ENCODE assay signal across 8 mouse cellular contexts in the genomic region with DNA sequence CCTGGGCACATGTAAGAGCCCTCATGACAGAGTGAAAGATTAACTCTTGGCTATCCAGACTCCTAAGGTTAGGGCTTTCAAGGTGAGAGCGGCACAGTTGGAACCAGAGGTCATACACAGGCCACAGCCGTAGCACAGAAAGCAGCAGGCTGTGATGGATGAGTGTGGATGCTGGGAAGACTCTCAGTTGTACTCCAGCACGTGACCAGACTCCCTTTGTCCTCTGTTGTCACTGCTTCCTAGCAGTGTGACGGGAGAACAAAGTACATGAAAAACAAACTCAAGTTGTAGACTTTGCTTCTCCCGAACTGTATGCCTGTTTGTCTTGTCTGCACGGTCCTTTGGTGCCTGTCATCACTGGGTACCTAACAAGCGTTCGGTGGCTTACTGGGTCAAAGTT. TPM values are rescaled to one million over a fixed set of nuclear protein-coding genes. Genes with fewer than 3 reads are reported as not detected.
DNase-seq lines count a peak whose midpoint lies in the region; ATAC-seq lines count a peak whose summit lies in the region.

No protein-coding gene starts in this region.

- no peak overlapping the region for H3K27ac ChIP-seq in forebrain, embryonic 11.5 days (ENCODE audit: low read depth, low read length)
- no peak overlapping the region for H3K27ac ChIP-seq in forebrain, embryonic 12.5 days
- peak overlapping the region; percentile 39 for H3K27ac ChIP-seq in heart, embryonic 13.5 days (replicated peaks)

- no peak overlapping the region for H3K4me3 ChIP-seq in forebrain, embryonic 11.5 days (ENCODE audit: low read depth, low read length)
- no peak overlapping the region for H3K4me3 ChIP-seq in forebrain, embryonic 12.5 days (replicated peaks)
- peak overlapping the region; percentile 19; the same call in 1 of the 2 replicates for H3K4me3 ChIP-seq in heart, embryonic 13.5 days

- ATAC-seq in forebrain, embryonic 11.5 days (replicated peaks; ENCODE audit: low FRiP score), result peak; percentile 34; the same call in 1 of the 2 replicates
- ATAC-seq in forebrain, embryonic 12.5 days (ENCODE audit: low FRiP score), result no peak
- no peak for ATAC-seq in heart, embryonic 13.5 days (ENCODE audit: extremely low read depth, insufficient number of reproducible peaks, low FRiP score, low TSS enrichment)
- ATAC-seq in erythroblast, adult 5-6 weeks (replicated peaks; ENCODE audit: low FRiP score, poor library complexity, severe bottlenecking), result no peak

- no peak overlapping the region for H3K9ac ChIP-seq in forebrain, embryonic 11.5 days (ENCODE audit: low read length)
- H3K9ac ChIP-seq in forebrain, embryonic 12.5 days, result no peak overlapping the region
- peak overlapping the region; percentile 50; the same call in 1 of the 2 replicates for H3K9ac ChIP-seq in heart, embryonic 13.5 days

- H3K36me3 ChIP-seq in forebrain, embryonic 11.5 days (ENCODE audit: control insufficient read depth, insufficient read depth, low read length), result no peaks in the 10 kb centered on the region
- no peaks in the 10 kb centered on the region for H3K36me3 ChIP-seq in forebrain, embryonic 12.5 days (replicated peaks)
- H3K36me3 ChIP-seq in heart, embryonic 13.5 days, result no peaks in the 10 kb centered on the region

- WGBS in forebrain, embryonic 11.5 days, result 52% methylated on average over 8 of the region's 8 CpGs
- WGBS in forebrain, embryonic 12.5 days, result 44% methylated on average over 8 of the region's 8 CpGs
- 25% methylated on average over 8 of the region's 8 CpGs for WGBS in heart, embryonic 13.5 days

- DNase-seq in forebrain, embryonic 11.5 days (ENCODE audit: low spot score), result no peak
- peak; percentile 54 for DNase-seq in kidney, postnatal 10 days
- peak; percentile 67 for DNase-seq in neural tube, embryonic 10.5 days (ENCODE audit: extremely low spot score, low spot score)
- DNase-seq in gastrocnemius, postnatal 36 days, result no peak
- DNase-seq in gastrocnemius, adult 8-10 months (ENCODE audit: low spot score in 2 of 2), result no peak

- H3K4me2 ChIP-seq in forebrain, embryonic 11.5 days (ENCODE audit: low read depth, low read length, severe bottlenecking), result no peak overlapping the region
- H3K4me2 ChIP-seq in forebrain, embryonic 12.5 days, result no peak overlapping the region
- H3K4me2 ChIP-seq in heart, embryonic 13.5 days, result peak overlapping the region; percentile 80

- H3K4me1 ChIP-seq in forebrain, embryonic 11.5 days (replicated peaks; ENCODE audit: control insufficient read depth, insufficient read depth, low read length), result no peaks in the 10 kb centered on the region
- peaks cover 17% of the 10 kb centered on the region for H3K4me1 ChIP-seq in forebrain, embryonic 12.5 days
- H3K4me1 ChIP-seq in heart, embryonic 13.5 days, result peaks cover 37% of the 10 kb centered on the region

- no peaks in the 10 kb centered on the region for H3K9me3 ChIP-seq in forebrain, embryonic 11.5 days (ENCODE audit: control insufficient read depth, low read length)
- H3K9me3 ChIP-seq in forebrain, embryonic 12.5 days, result no peaks in the 10 kb centered on the region
- H3K9me3 ChIP-seq in heart, embryonic 13.5 days, result no peaks in the 10 kb centered on the region

- H3K27me3 ChIP-seq in forebrain, embryonic 11.5 days (ENCODE audit: control insufficient read depth, insufficient read depth, low read length), result no peaks in the 10 kb centered on the region
- 0 out of 2 replicates have a peak, but pooled peaks cover 4% of the 10 kb centered on the region for H3K27me3 ChIP-seq in forebrain, embryonic 12.5 days
- no peaks in the 10 kb centered on the region for H3K27me3 ChIP-seq in heart, embryonic 13.5 days (replicated peaks)

- intact Hi-C loops in gastrocnemius, postnatal 36 days (cut with DNase I), result loop anchor here (5.0 to 10.0 kb wide), 2 partner anchors 47 to 124 kb away; no protein-coding TSS in a partner anchor

RNA-seq across cellular contexts. Expression of a gene that starts 1.8 kb away (rescaled TPM):
- polyA plus RNA-seq in forebrain, embryonic 11.5 days (2014; fragmentation: Nextera tagmentation; extraction: Ambion mirVana), result 9.2 and 10.4 TPM in 2 replicates
- polyA plus RNA-seq in forebrain, embryonic 12.5 days (2016; fragmentation: Nextera tagmentation; extraction: Ambion mirVana), result 8.0 and 8.2 TPM in 2 replicates
- 14.9 and 16.3 TPM in 2 replicates for polyA plus RNA-seq in heart, embryonic 13.5 days (2015; fragmentation: Nextera tagmentation; extraction: Ambion mirVana)
- total RNA-seq in erythroblast, adult 5-6 weeks (2015; ENCODE audit: low replicate concordance), result 4.6 and 6.9 TPM in 2 replicates
- total RNA-seq in erythroblast, adult 5-6 weeks (2017; ENCODE audit: low replicate concordance), result 3.2 and 4.3 TPM in 2 replicates
- total RNA-seq in gastrocnemius, postnatal 36 days (2021), result 10 to 100 TPM; 70.7 to 73.1 TPM
- 10 to 100 TPM; 76.1 to 89.9 (median 79.6) TPM for total RNA-seq in gastrocnemius, adult 8-10 months (2022)

Comparison
In these comparisons a context has a peak if more than half of its experiments do, and no peak if none do; other contexts are left out.
1. DNase-seq: peak in kidney, postnatal 10 days (single experiment) and neural tube, embryonic 10.5 days (single experiment); none in forebrain, embryonic 11.5 days (single experiment), gastrocnemius, postnatal 36 days (0 of 2) and gastrocnemius, adult 8-10 months (0 of 2).
2. RNA of a gene that starts 1.8 kb away (total RNA-seq): 76.1 to 89.9 TPM in gastrocnemius, adult 8-10 months and 70.7 to 73.1 TPM in gastrocnemius, postnatal 36 days; 3.2 to 6.9 TPM in erythroblast, adult 5-6 weeks; every median in the first group is over 4 times any median in the second.